Mouse (Mus musculus) cerebellum, adult 18-20 months (tissue): Measurements from ENCODE around the gene Slc9a7.

Source experiments
- DNase-seq, 2 experiments: peaks; one replicate each; pipeline ENCODE4 v3.0.0; 2021

Slc9a7 gene

DNA sequence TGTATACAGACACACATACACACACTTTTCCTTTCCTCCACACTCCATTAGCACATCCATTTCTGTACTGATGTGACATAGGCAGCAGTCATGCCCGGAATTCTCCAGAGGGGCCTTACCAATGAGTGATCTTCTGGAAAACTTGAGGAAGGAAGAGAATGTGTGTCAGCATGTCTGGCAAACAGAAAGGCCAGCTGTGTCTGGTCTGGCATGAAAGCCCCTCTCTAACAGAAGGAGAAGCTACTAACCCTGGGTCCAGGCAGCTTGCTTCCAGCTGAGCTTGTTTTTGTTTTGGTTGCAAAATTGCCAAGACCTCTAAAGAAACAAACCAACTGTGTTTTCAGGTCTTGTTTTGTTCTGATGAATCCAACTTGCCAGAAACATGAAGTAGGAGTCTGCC lies 162.1 kb downstream of the Slc9a7 start:
- peak in 1 of 2 experiments; percentile 18 for DNase-seq

DNA sequence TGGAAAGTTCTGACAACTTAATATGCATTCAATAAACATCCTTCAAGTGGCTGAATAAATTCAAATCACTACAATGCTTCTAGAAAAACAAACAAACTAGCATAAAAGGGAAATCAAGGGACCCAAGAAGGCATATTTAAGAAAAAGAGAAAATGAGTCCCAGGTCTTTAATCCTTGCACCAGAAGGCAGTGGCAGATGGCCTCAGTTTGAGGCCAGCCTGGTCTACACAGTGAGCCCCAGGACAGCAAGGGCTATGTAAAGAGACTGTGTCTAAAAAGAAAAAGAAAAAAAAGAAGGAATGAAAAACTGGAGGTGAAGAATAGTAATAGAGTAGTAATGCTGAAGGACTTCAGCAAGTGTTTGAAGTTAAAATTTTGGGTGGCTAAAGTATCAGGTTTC lies 162.7 kb downstream of the Slc9a7 start:
- DNase-seq: peak; percentile 20 to 43

DNA sequence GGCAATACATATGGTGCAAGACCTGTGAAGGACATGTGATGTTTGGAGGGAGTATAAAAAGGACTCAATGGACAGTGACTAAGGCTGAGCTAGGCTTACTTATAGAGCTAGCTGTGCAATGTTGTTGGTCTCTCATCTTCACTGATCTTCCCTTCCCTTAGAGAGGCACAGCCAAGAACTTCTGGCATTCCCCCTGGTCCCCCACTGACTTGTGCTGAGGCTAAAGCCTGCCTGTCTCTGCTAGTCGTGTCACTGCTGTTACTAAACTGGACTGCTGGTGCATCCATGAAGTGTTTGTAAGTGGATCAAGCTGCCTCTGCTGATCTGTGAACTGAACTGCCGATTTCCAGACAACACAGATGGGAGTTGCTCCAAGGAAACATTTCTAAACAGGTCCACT lies 166.1 kb downstream of the Slc9a7 start:
- DNase-seq: peak; percentile 42 to 45

DNA sequence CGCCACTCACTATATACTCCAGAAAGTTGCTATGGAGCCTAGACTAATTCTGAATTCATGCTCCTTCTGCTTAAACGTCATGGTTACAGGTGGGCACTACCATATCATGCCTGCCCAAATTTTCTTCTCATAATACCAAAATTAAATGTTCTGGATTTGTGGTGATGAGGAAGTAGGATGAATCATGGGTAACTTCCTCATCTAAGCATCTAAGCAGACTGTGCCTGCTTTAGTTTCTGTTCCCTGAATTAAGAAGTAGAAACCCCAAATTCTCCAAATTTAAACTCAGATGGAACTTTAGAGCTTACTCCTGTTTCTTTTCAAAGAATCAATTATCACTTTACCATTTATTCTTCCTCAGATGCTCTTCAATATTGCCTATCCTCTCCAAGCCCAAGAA lies 173.9 kb downstream of the Slc9a7 start:
- DNase-seq: no peak

DNA sequence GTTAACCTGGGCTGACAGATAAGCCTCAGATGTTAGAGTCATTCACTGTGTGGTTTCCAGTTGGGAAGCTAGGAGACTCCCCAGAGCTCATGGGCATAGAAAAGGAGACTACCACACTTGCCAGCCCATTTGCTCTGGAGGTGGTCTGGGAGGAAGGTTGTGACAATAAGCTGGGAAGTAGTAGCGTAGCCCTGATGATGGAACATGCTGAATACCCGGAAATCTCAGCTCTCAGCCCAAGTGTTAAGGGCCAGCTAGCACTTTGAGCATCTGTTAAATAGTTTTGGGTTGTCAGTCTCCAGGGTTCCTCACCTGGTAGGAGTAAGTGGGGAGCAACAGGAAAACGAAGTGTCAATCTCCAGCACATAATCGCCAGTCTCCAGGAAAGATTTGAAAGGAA lies 221.4 kb downstream of the Slc9a7 start:
- DNase-seq: no peak

DNA sequence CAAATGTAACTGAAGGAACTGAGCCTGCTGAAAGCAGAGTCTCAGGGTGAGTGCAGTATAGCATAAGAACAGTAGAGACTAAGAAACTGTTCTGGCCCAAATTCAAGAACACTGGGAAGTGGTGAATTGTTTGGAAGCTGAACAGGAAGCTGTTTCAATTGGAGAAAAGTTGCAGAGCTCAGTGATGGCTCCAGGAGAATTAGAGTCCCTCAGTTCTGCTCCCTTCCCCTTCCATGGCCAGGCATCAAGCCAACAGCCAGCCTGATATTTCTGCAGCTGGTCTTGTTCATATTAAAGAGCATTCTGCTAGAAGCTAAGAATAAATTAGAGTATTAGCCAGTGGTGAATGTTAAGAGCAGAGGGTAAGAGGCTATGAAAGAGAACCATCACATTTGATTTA lies 225.0 kb downstream of the Slc9a7 start:
- DNase-seq: no peak

DNA sequence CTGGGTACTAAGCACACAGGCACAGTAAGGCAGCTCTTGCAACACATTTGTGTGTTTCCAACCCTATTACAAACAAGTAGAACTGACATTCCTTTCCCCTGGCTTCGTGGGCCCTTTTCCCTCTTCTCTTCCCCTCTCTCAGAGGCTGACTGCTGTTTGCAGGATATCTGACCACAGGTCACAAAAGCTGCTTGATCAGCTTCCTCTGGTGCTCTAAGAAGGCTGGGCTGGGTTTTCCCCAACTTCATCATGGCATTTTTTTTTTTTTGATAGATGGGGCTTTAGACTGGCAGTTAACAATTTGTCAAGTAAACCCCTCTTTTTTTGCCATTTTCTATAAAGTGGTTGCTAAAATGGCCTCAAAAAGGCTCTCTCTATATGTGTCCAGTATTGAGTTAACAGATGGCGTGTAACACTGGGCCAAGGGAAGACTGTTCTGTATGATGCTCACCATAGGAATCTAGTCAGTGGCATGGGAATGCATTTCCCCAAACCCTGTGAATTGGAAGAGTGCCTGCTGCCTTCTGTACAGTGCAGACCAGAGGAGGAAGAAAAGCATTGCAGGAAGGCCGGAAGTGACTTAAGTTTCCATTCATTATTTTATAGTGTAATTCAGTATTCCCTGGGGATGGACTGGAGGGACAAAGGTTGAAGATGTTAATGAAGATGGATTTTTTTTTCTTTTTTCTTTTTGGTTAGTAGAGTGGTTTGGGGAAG lies 229.7 kb downstream of the Slc9a7 start:
- peak; percentile 15 to 36 for DNase-seq

DNA sequence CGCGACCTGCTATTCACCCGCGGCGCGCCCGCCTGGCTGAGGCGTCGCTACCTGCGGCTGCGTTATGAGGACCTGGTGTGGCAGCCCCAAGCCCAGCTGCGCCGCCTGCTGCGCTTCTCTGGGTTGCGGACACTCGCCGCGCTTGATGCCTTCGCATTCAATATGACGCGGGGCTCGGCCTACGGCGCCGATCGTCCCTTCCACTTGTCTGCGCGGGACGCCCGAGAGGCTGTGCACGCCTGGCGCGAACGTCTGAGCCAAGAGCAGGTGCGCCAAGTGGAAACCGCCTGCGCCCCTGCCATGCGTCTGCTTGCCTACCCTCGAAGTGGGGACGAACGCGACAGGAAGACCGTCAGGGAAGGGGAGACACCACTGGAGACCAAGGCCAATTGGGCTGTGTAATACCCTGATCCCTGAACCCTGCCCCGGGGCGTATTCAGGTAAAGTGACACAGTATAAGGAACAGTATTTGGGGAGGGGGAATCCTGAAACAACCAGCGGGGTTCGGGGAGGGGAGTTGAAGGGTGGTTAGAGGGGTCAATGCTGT lies 230.8 kb downstream of the Slc9a7 start:
- DNase-seq: peak; percentile 2 to 22

DNA sequence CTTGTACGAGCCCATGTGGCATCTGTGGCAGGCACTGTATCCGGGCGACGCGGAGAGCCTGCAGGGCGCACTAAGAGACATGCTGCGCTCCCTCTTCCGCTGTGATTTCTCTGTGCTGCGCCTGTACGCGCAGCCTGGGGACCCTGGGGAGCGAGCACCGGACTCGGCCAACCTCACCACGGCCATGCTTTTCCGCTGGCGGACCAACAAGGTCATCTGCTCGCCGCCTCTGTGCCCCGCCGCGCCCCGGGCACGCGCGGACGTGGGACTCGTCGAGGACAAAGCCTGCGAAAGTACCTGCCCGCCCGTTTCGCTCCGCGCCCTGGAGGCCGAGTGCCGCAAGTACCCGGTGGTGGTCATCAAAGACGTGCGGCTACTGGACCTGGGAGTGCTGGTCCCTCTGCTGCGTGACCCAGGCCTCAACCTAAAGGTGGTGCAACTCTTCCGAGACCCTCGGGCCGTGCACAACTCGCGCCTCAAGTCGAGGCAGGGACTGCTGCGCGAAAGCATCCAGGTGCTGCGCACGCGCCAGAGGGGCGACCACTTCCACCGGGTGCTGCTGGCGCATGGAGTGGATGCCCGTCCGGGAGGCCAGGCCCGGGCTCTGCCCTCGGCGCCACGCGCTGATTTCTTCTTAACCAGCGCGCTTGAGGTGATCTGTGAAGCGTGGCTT lies 231.4 kb downstream of the Slc9a7 start:
- DNase-seq: peak; percentile 2 to 30

DNA sequence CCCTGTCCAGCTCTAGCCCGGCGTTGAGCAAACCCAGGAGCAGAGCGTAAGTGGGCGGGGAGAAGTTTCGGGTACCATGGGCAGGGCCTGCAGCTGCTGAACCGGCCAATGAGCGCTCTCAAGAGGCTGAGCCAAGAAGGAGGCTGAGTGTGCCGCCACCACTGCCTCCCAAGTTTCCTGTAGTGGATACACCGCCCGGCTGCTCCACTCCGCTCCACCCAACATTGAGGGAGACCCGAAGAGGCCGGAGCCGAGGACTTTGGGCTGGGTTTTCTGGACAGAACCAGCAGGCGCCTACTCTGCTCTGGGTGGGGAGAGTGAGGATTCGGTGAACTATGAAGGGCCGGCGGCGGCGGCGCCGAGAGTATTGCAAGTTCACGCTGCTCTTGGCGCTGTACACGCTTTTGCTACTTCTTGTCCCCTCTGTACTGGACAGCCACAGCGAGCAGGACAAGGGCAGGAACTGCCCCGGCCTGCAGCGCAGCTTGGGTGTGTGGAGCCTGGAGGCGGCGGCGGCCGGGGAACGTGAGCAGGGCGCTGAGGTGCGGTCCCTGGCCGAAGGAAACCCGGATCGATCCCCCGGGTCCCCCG lies 232.1 kb downstream of the Slc9a7 start, which contains the start of gene Chst7:
TSS of gene Chst7 (plus strand) at position 180 of the 591 bp plus-strand sequence.
- peak; percentile 31 to 41 for DNase-seq
